Mouse (Mus musculus) kidney, embryonic 15.5 days (tissue): ENCODE results near the gene Tmem45a. TPM values are rescaled to one million over a fixed set of nuclear protein-coding genes. Genes with fewer than 3 reads are reported as not detected.

Experiments used
- ATAC-seq: fragments of 200-750 bp; cut with Nextera tagmentation; replicated peaks from 2 replicates; pipeline ENCODE4 v1.8.0; 2017; ENCODE audit warnings: moderate TSS enrichment; ENCODE audit not compliant: low FRiP score
- H3K27ac ChIP-seq: fragments of 300-500 bp; sonication (generic); 2 replicates; pipeline ENCODE4 v1.5.1; 2015; ENCODE audit warnings: mild to moderate bottlenecking, inconsistent platforms
- H3K27me3 ChIP-seq: fragments of 300-500 bp; sonication (generic); 2 replicates; pipeline ENCODE4 v1.6.1; 2015; ENCODE audit warnings: inconsistent platforms
- H3K36me3 ChIP-seq: fragments of 300-500 bp; sonication (generic); 2 replicates; pipeline ENCODE4 v1.6.1; 2015; ENCODE audit warnings: inconsistent platforms
- H3K4me1 ChIP-seq: fragments of 300-500 bp; sonication (generic); 2 replicates; pipeline ENCODE4 v1.6.1; 2015; ENCODE audit warnings: inconsistent platforms
- H3K4me2 ChIP-seq: fragments of 300-500 bp; sonication (generic); 2 replicates; pipeline ENCODE4 v1.6.1; 2015; ENCODE audit warnings: moderate library complexity, mild to moderate bottlenecking, inconsistent platforms
- H3K4me3 ChIP-seq: fragments of 300-500 bp; sonication (generic); replicated peaks from 2 replicates; pipeline ENCODE4 v1.5.1; 2015; ENCODE audit warnings: mild to moderate bottlenecking, inconsistent platforms
- H3K9ac ChIP-seq: fragments of 300-500 bp; sonication (generic); 2 replicates; pipeline ENCODE4 v1.6.1; 2015; ENCODE audit warnings: mild to moderate bottlenecking, inconsistent platforms
- H3K9me3 ChIP-seq: fragments of 300-500 bp; sonication (generic); replicated peaks from 2 replicates; pipeline ENCODE4 v1.6.1; 2016; ENCODE audit warnings: inconsistent platforms
- WGBS: fragments of 180-500 bp; shearing (Covaris S2); methylation state at CpG from one replicate; pipeline ENCODE4 v1.1.7; 2015; ENCODE audit warnings: mixed read lengths; 5-methylcytosine and 5-hydroxymethylcytosine counted together
- polyA plus RNA-seq: library from polyadenylated mRNA; unstranded; fragments of >200 nt; fragmentation: Nextera tagmentation; extraction: Ambion mirVana; gene quantifications from 2 replicates; pipeline ENCODE4 v1.2.1, GENCODE M21; 2015

Tmem45a gene
- polyA plus RNA-seq, 1 experiment from 2014 or later, result 35.8 TPM

- no peaks in the 10 kb centered on the region for H3K9me3 ChIP-seq
- H3K4me1 ChIP-seq, result no peaks in the 10 kb centered on the region
- no peak overlapping the region for H3K4me3 ChIP-seq
- no peak overlapping the region for H3K27ac ChIP-seq
- H3K4me2 ChIP-seq, result no peak overlapping the region
- WGBS, result 84% methylated on average over 7 of the region's 7 CpGs
- no peak for ATAC-seq
- no peaks in the 10 kb centered on the region for H3K36me3 ChIP-seq
- H3K9ac ChIP-seq, result no peak overlapping the region
- no peaks in the 10 kb centered on the region for H3K27me3 ChIP-seq
Measured at GRCm38 (mm10) chr16:56794383-56795144, 91.4 kb downstream of the Tmem45a start.

- ATAC-seq, result no peak
- WGBS, result 95% methylated on average over 1 of the region's 1 CpGs
- H3K9ac ChIP-seq, result no peak overlapping the region
- no peaks in the 10 kb centered on the region for H3K36me3 ChIP-seq
- no peak overlapping the region for H3K4me3 ChIP-seq
- no peaks in the 10 kb centered on the region for H3K9me3 ChIP-seq
- H3K4me2 ChIP-seq, result no peak overlapping the region
- no peaks in the 10 kb centered on the region for H3K27me3 ChIP-seq
- no peaks in the 10 kb centered on the region for H3K4me1 ChIP-seq
- no peak overlapping the region for H3K27ac ChIP-seq
Measured at GRCm38 (mm10) chr16:56793778-56794177, 92.2 kb downstream of the Tmem45a start.

- 84% methylated on average over 2 of the region's 2 CpGs for WGBS
- Histone ChIP-seq H3K27me3 (no peaks in the 10 kb centered on the region), H3K4me2 (no peak overlapping the region), H3K27ac (no peak overlapping the region), H3K9me3 (no peaks in the 10 kb centered on the region), H3K9ac (no peak overlapping the region), H3K4me3 (no peak overlapping the region), H3K4me1 (no peaks in the 10 kb centered on the region), H3K36me3 (no peaks in the 10 kb centered on the region)
- ATAC-seq, result no peak
Measured at GRCm38 (mm10) chr16:56785943-56786342, 100.0 kb downstream of the Tmem45a start.

- no peaks in the 10 kb centered on the region for H3K36me3 ChIP-seq
- H3K4me3 ChIP-seq, result no peak overlapping the region
- no peak for ATAC-seq
- no peaks in the 10 kb centered on the region for H3K9me3 ChIP-seq
- H3K4me2 ChIP-seq, result no peak overlapping the region
- WGBS, result 51% methylated on average over 10 of the region's 10 CpGs
- no peak overlapping the region for H3K27ac ChIP-seq
- no peaks in the 10 kb centered on the region for H3K4me1 ChIP-seq
- H3K27me3 ChIP-seq, result no peaks in the 10 kb centered on the region
- no peak overlapping the region for H3K9ac ChIP-seq
Measured at GRCm38 (mm10) chr16:56771163-56772105, 114.5 kb downstream of the Tmem45a start.

Other genes starting within 250 kb of the Tmem45a start
- 147 and 148 TPM in 2 replicates for gene Tfg, start 168.7 kb downstream of the Tmem45a start, polyA plus RNA-seq
- not detected in 2 replicates for gene Adgrg7, start 90.3 kb downstream of the Tmem45a start, polyA plus RNA-seq
- not detected in 2 replicates for gene Lnp1, start 41.9 kb upstream of the Tmem45a start, polyA plus RNA-seq
- gene Tmem45a2, start 185.2 kb upstream of the Tmem45a start, polyA plus RNA-seq, result 0.17 TPM in 1 of 2 replicates, not detected in the other
- 43.6 and 45.7 TPM in 2 replicates for gene Tomm70a, start 235.5 kb upstream of the Tmem45a start, polyA plus RNA-seq